In genomic region chr11:60210305-60210724, GRCm38 (mm10) we compare ENCODE assay signal across 1 mouse cellular context.
A peak's percentile ranks its signal among the peaks of the same experiment; 100 is the strongest.
TF ChIP-seq lines count a peak whose summit lies in the region.

No protein-coding gene starts in this region.

TF ChIP-seq in CH12.LX, 34 proteins besides CTCF, POLR2A, EP300 and RAD21 (continued from another document):
- TF ChIP-seq HCFC1 (IDR thresholded peaks at IDR 0.05; ENCODE audit: low read depth, low read length) (no peak; the same call in none of the 2 replicates), RCOR1 (conservative IDR thresholded peaks at IDR 0.05; ENCODE audit: low read depth, low read length) (no peak), UBTF (IDR thresholded peaks at IDR 0.05; ENCODE audit: low read depth, low read length) (peak; percentile 89), USF1 (IDR thresholded peaks at IDR 0.05; ENCODE audit: low read depth, low read length) (no peak), JUN (IDR thresholded peaks at IDR 0.05; ENCODE audit: insufficient read depth, low read depth, low read length) (no peak), ETS1 (conservative IDR thresholded peaks at IDR 0.05; ENCODE audit: low read depth, low read length) (0 out of 2 replicates have a peak, but pooled peaks have one; percentile 8), BHLHE40 (IDR thresholded peaks at IDR 0.05; ENCODE audit: low read depth, low read length) (no peak; the same call in 1 of the 2 replicates), NRF1 (IDR thresholded peaks at IDR 0.05; ENCODE audit: low read depth, low read length) (peak; percentile 80)
